In genomic region chr9:4796289-4796645, GRCm38 (mm10) we compare ENCODE assay signal across 8 mouse cellular contexts. TPM values are rescaled to one million over a fixed set of nuclear protein-coding genes. Genes with fewer than 3 reads are reported as not detected.
DNase-seq lines count a peak whose midpoint lies in the region; ATAC-seq and TF ChIP-seq lines count a peak whose summit lies in the region.

No protein-coding gene starts in this region.

- H3K9ac ChIP-seq in heart, embryonic 15.5 days: peak overlapping the region; percentile 3; the same call in 1 of the 2 replicates
- no peak overlapping the region for H3K9ac ChIP-seq in heart, adult 2 months (ENCODE audit: low read depth, low read length)
- peak overlapping the region; percentile 79 for H3K9ac ChIP-seq in hindbrain, embryonic 12.5 days
- H3K9ac ChIP-seq in midbrain, embryonic 12.5 days (replicated peaks): peak overlapping the region; percentile 77

- TF ChIP-seq CTCF in heart, adult 2 months (IDR thresholded peaks at IDR 0.05): no peak

- peak overlapping the region; percentile 88 for H3K4me2 ChIP-seq in heart, embryonic 15.5 days
- peak overlapping the region; percentile 76 for H3K4me2 ChIP-seq in hindbrain, embryonic 12.5 days (replicated peaks)
- peak overlapping the region; percentile 71 for H3K4me2 ChIP-seq in midbrain, embryonic 12.5 days (replicated peaks)

- peaks cover 3% of the 10 kb centered on the region; the same call in 1 of the 2 replicates for H3K4me1 ChIP-seq in heart, embryonic 15.5 days (replicated peaks)
- no peaks in the 10 kb centered on the region for H3K4me1 ChIP-seq in heart, adult 2 months (ENCODE audit: control insufficient read depth, insufficient read depth, low read length)
- no peaks in the 10 kb centered on the region for H3K4me1 ChIP-seq in embryonic facial prominence, embryonic 10.5 days
- no peaks in the 10 kb centered on the region for H3K4me1 ChIP-seq in hindbrain, embryonic 12.5 days
- H3K4me1 ChIP-seq in midbrain, embryonic 12.5 days: peaks cover 9% of the 10 kb centered on the region; the same call in 1 of the 2 replicates

- WGBS in heart, embryonic 15.5 days: 2% methylated on average over 4 of the region's 4 CpGs
- 2% methylated on average over 4 of the region's 4 CpGs for WGBS in heart, adult 2 months
- 0% methylated on average over 4 of the region's 4 CpGs for WGBS in embryonic facial prominence, embryonic 10.5 days
- 3% methylated on average over 4 of the region's 4 CpGs for WGBS in hindbrain, embryonic 12.5 days
- WGBS in midbrain, embryonic 12.5 days: 0% methylated on average over 4 of the region's 4 CpGs

- no peaks in the 10 kb centered on the region for H3K79me2 ChIP-seq in heart, adult 2 months (replicated peaks; ENCODE audit: control insufficient read depth, insufficient read depth, low read length)

- ATAC-seq in heart, embryonic 15.5 days (replicated peaks; ENCODE audit: insufficient number of reproducible peaks, insufficient read depth, low FRiP score, low read depth): no peak
- peak; percentile 63; the same call in 1 of the 2 replicates for ATAC-seq in hindbrain, embryonic 12.5 days (ENCODE audit: low FRiP score)
- no peak; the same call in 1 of the 2 replicates for ATAC-seq in midbrain, embryonic 12.5 days (ENCODE audit: low FRiP score, low read depth)
- ATAC-seq in erythroid progenitor cell, adult 5-6 weeks (replicated peaks; ENCODE audit: low FRiP score, poor library complexity, severe bottlenecking): no peak

- no peak for TF ChIP-seq POLR2A in heart, adult 2 months (IDR thresholded peaks at IDR 0.05; ENCODE audit: insufficient read depth, low read depth, low read length)

- H3K36me3 ChIP-seq in heart, embryonic 15.5 days: no peaks in the 10 kb centered on the region
- H3K36me3 ChIP-seq in heart, adult 2 months (ENCODE audit: control insufficient read depth, insufficient read depth, low read length): no peaks in the 10 kb centered on the region
- H3K36me3 ChIP-seq in embryonic facial prominence, embryonic 10.5 days (replicated peaks): no peaks in the 10 kb centered on the region
- no peaks in the 10 kb centered on the region for H3K36me3 ChIP-seq in hindbrain, embryonic 12.5 days
- no peaks in the 10 kb centered on the region for H3K36me3 ChIP-seq in midbrain, embryonic 12.5 days

- no peaks in the 10 kb centered on the region for H3K9me3 ChIP-seq in heart, embryonic 15.5 days (replicated peaks)
- no peaks in the 10 kb centered on the region for H3K9me3 ChIP-seq in embryonic facial prominence, embryonic 10.5 days
- no peaks in the 10 kb centered on the region for H3K9me3 ChIP-seq in hindbrain, embryonic 12.5 days (replicated peaks)
- H3K9me3 ChIP-seq in midbrain, embryonic 12.5 days: no peaks in the 10 kb centered on the region

- H3K27ac ChIP-seq in heart, embryonic 15.5 days: no peak overlapping the region
- no peak overlapping the region for H3K27ac ChIP-seq in heart, adult 2 months
- peak overlapping the region; percentile 65; the same call in 1 of the 2 replicates for H3K27ac ChIP-seq in embryonic facial prominence, embryonic 10.5 days (replicated peaks)
- peak overlapping the region; percentile 94; the same call in 1 of the 2 replicates for H3K27ac ChIP-seq in hindbrain, embryonic 12.5 days
- H3K27ac ChIP-seq in midbrain, embryonic 12.5 days (replicated peaks): peak overlapping the region; percentile 93

- peaks cover 7% of the 10 kb centered on the region; the same call in 1 of the 2 replicates for H3K27me3 ChIP-seq in heart, embryonic 15.5 days
- no peaks in the 10 kb centered on the region; the same call in 1 of the 2 replicates for H3K27me3 ChIP-seq in heart, adult 2 months (ENCODE audit: control insufficient read depth, insufficient read depth, low read length)
- H3K27me3 ChIP-seq in embryonic facial prominence, embryonic 10.5 days (replicated peaks; ENCODE audit: low read depth, poor library complexity, severe bottlenecking): no peaks in the 10 kb centered on the region; the same call in 1 of the 2 replicates
- no peaks in the 10 kb centered on the region for H3K27me3 ChIP-seq in hindbrain, embryonic 12.5 days
- no peaks in the 10 kb centered on the region for H3K27me3 ChIP-seq in midbrain, embryonic 12.5 days

- DNase-seq in heart, adult 2 months: no peak
- no peak for DNase-seq in embryonic facial prominence, embryonic 10.5 days (ENCODE audit: low spot score)
- no peak for DNase-seq in ovary, postnatal 36 days (ENCODE audit: low spot score)
- DNase-seq in ovary, postnatal 10 days (ENCODE audit: low spot score): no peak

- intact Hi-C loops in heart, adult 2 months (cut with DNase I): no loop called here

- H3K4me3 ChIP-seq in heart, embryonic 15.5 days: peak overlapping the region; percentile 53
- H3K4me3 ChIP-seq in heart, adult 2 months: no peak overlapping the region
- peak overlapping the region; percentile 75 for H3K4me3 ChIP-seq in embryonic facial prominence, embryonic 10.5 days
- peak overlapping the region; percentile 66 for H3K4me3 ChIP-seq in hindbrain, embryonic 12.5 days
- H3K4me3 ChIP-seq in midbrain, embryonic 12.5 days: peak overlapping the region; percentile 72

- no peak for TF ChIP-seq EP300 in heart, adult 2 months (IDR thresholded peaks at IDR 0.05; ENCODE audit: insufficient read depth, low read depth, low read length)

RNA-seq across cellular contexts. Expression of gene Gria4, which starts 0.2 kb away (rescaled TPM):
- 0.33 and 0.67 TPM in 2 replicates for polyA plus RNA-seq in heart, embryonic 15.5 days (2015; fragmentation: Nextera tagmentation; extraction: Ambion mirVana)
- not detected for total RNA-seq in heart, adult 2 months (2021)
- 0.02 and 0.12 TPM in 2 replicates for polyA plus RNA-seq in heart, adult 2 months (2012; rRNA removed)
- polyA plus RNA-seq in embryonic facial prominence, embryonic 10.5 days (2016; fragmentation: Nextera tagmentation; extraction: Ambion mirVana): 2.3 and 2.7 TPM in 2 replicates
- polyA plus RNA-seq in hindbrain, embryonic 12.5 days (2016; fragmentation: Nextera tagmentation; extraction: Ambion mirVana): 15.6 and 16.4 TPM in 2 replicates
- polyA plus RNA-seq in midbrain, embryonic 12.5 days (2016; fragmentation: Nextera tagmentation; extraction: Ambion mirVana): 12.9 and 14.1 TPM in 2 replicates
- total RNA-seq in erythroid progenitor cell, adult 5-6 weeks (2015; ENCODE audit: low replicate concordance): not detected in 2 replicates
- total RNA-seq in erythroid progenitor cell, adult 5-6 weeks (2017; ENCODE audit: low replicate concordance): not detected in 2 replicates

Comparison
In these comparisons a context has a peak if more than half of its experiments do, and no peak if none do; other contexts are left out.
1. H3K27ac ChIP-seq: peak in embryonic facial prominence, embryonic 10.5 days (single experiment), hindbrain, embryonic 12.5 days (single experiment) and midbrain, embryonic 12.5 days (single experiment); none in heart, embryonic 15.5 days (single experiment) and heart, adult 2 months (single experiment).
2. Peak in every context shown above with its lines, with median percentiles within 50 percentile points of each other: H3K4me2 ChIP-seq.